Mouse (Mus musculus) limb, embryonic 14.5 days (tissue): ENCODE results near the gene E2f4. TPM values are rescaled to one million over a fixed set of nuclear protein-coding genes. Genes with fewer than 3 reads are reported as not detected.

Experiments used
- ATAC-seq: fragments of 200-750 bp; cut with Nextera tagmentation; 2 replicates; pipeline ENCODE4 v1.8.0; 2017; ENCODE audit warnings: low read depth, moderate number of reproducible peaks, moderate TSS enrichment; ENCODE audit not compliant: low FRiP score
- DNase-seq: peaks from one replicate; pipeline ENCODE4 v3.0.0-alpha.2; 2015; ENCODE audit warnings: low spot score
- H3K27ac ChIP-seq: fragments of 300-500 bp; sonication (generic); replicated peaks from 2 replicates; pipeline ENCODE4 v1.5.1; 2014; ENCODE audit warnings: low read depth, mild to moderate bottlenecking, low read length, moderate library complexity, mixed read lengths
- H3K27me3 ChIP-seq: fragments of 300-500 bp; sonication (generic); 2 replicates; pipeline ENCODE4 v1.6.1; 2014; ENCODE audit warnings: low read length, mixed read lengths; ENCODE audit not compliant: control insufficient read depth, insufficient read depth
- H3K36me3 ChIP-seq: fragments of 300-500 bp; sonication (generic); 2 replicates; pipeline ENCODE4 v1.6.1; 2014; ENCODE audit warnings: mild to moderate bottlenecking, low read length, moderate library complexity, mixed read lengths; ENCODE audit not compliant: control insufficient read depth, insufficient read depth
- H3K4me1 ChIP-seq: fragments of 300-500 bp; sonication (generic); 2 replicates; pipeline ENCODE4 v1.6.1; 2014; ENCODE audit warnings: antibody characterized with exemption, low read length, mixed read lengths; ENCODE audit not compliant: control insufficient read depth, insufficient read depth
- H3K4me2 ChIP-seq: fragments of 300-500 bp; sonication (generic); replicated peaks from 2 replicates; pipeline ENCODE4 v1.6.1; 2014; ENCODE audit warnings: low read depth, mild to moderate bottlenecking, low read length, moderate library complexity; ENCODE audit not compliant: severe bottlenecking
- H3K4me3 ChIP-seq: fragments of 300-500 bp; sonication (generic); replicated peaks from 2 replicates; pipeline ENCODE4 v1.5.1; 2014; ENCODE audit warnings: low read length
- H3K9ac ChIP-seq: fragments of 300-500 bp; sonication (generic); 2 replicates; pipeline ENCODE4 v1.6.1; 2014; ENCODE audit warnings: mild to moderate bottlenecking, low read depth, low read length, moderate library complexity; ENCODE audit not compliant: severe bottlenecking
- H3K9me3 ChIP-seq: fragments of 300-500 bp; sonication (generic); 2 replicates; pipeline ENCODE4 v1.6.1; 2016; ENCODE audit warnings: low read length; ENCODE audit not compliant: control insufficient read depth
- POLR2A ChIP-seq: fragments of 200-500 bp; IDR thresholded peaks from 2 replicates; pipeline ENCODE4 v1.8.0; 2012; ENCODE audit warnings: inconsistent platforms, mild to moderate bottlenecking, moderate library complexity, borderline replicate concordance; ENCODE audit not compliant: insufficient read depth, insufficient read length; ENCODE audit errors: extremely low read depth
- WGBS: fragments of 180-500 bp; shearing (Covaris S2); extraction: QIAGEN DNeasy Blood & Tissue Kit; methylation state at CpG from one replicate; pipeline ENCODE4 v1.1.7; 2014; 5-methylcytosine and 5-hydroxymethylcytosine counted together
- microRNA counts: library from miRNA; unstranded; fragments of <30 nt; microRNA quantifications from one replicate; lab custom pipeline; 2016
- microRNA-seq: library from miRNA; unstranded; fragments of <30 nt; microRNA quantifications from one replicate; pipeline ENCODE4, GENCODE M21; 2016
- polyA plus RNA-seq, 2 experiments: library from polyadenylated mRNA; depleted of rRNA in 1 of 2; stranded (reverse) in 1 of 2; unstranded in 1 of 2; fragments of >200 nt; fragmentation: Nextera tagmentation in 1 of 2; extraction: Ambion mirVana in 1 of 2; gene quantifications; 2 replicates each; pipeline versions ENCODE4 v1.2.1 to v1.2.3; 2012 to 2014

Gene E2f4
- polyA plus RNA-seq, 2 experiments = 76.2 to 136 TPM

DNA sequence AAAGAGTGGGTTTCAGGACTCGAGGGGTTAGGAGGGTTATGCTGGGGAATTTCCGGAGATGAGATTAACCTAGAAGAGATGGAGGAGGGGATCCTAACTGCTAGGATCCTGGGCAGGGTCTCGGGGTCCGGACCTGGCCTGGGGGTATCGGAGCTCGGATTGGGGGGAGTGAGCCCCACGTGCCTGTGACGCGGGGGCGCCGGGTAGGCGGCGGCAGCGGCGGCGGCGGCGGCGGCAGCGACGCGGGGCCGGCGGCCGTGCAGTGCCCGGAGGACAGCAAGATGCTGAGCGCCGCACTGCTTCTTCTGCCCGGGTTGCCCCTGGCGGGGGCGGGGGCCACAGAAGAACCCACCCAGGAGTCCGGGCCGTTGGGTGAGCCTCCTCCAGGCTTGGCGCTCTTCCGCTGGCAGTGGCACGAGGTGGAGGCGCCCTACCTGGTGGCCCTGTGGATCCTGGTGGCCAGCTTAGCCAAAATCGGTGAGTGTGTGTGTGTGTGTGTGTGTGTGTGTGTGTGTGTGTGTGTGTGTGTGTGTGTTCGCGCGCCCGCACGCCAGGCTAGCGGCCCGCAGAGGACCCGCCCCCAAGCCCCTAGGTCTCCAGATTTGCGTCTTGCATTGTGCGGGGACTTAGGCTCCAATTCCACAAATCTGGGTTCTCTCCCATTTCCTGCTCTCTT lies 51.8 kb downstream of the E2f4 start:
- TF ChIP-seq POLR2A = no peak
- Histone ChIP-seq H3K4me3 (peak overlapping the region; percentile 68), H3K27me3 (no peaks in the 10 kb centered on the region), H3K36me3 (0 out of 2 replicates have a peak, but pooled peaks cover 4% of the 10 kb centered on the region), H3K9ac (peak overlapping the region; percentile 70), H3K27ac (peak overlapping the region; percentile 76), H3K9me3 (no peaks in the 10 kb centered on the region), H3K4me1 (peaks cover 21% of the 10 kb centered on the region), H3K4me2 (peak overlapping the region; percentile 70)
- 2% methylated on average over 18 of the region's 48 CpGs for WGBS
- no peak for DNase-seq
- ATAC-seq = 0 out of 2 replicates have a peak, but pooled peaks have one; percentile 15

DNA sequence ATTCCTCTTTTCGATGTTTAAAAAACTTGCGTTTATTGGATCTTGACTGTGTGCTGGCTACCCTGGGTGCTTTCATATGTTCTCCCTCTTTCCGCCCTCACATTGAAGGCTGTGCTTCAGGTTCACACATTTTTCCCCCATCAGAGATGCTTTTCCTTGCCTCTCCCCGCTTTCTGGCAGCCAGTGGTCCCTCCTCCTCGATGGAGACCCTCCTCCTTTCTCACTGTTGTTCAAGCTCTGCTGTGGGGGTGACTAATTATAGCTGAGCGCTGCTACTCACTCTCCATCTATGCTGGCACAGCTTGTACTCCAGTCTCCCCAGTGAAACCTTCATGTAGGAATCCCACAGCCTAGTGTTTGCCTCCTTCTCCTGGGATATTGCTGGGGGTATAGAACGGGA lies 52.7 kb downstream of the E2f4 start:
- H3K4me1 ChIP-seq = peaks cover 21% of the 10 kb centered on the region

GRCm38 (mm10) chr8:105353583-105354135 lies 56.2 kb downstream of the E2f4 start:
- ATAC-seq (no peak), DNase-seq (no peak)
- Histone ChIP-seq H3K9ac (no peak overlapping the region), H3K9me3 (no peaks in the 10 kb centered on the region), H3K4me1 (peaks cover 11% of the 10 kb centered on the region), H3K36me3 (peaks cover 37% of the 10 kb centered on the region), H3K4me2 (no peak overlapping the region), H3K27me3 (no peaks in the 10 kb centered on the region), H3K4me3 (no peak overlapping the region), H3K27ac (no peak overlapping the region)
- no peak for TF ChIP-seq POLR2A
- 61% methylated on average over 8 of the region's 8 CpGs for WGBS

More for the DNA sequence above, 52.7 kb downstream of the E2f4 start:
- H3K27me3 ChIP-seq = no peaks in the 10 kb centered on the region
- H3K4me3 ChIP-seq = peak overlapping the region; percentile 68
- DNase-seq (no peak), ATAC-seq (no peak)
- WGBS = 28% methylated on average over 7 of the region's 7 CpGs
- 0 out of 2 replicates have a peak overlapping the region, but pooled peaks have one; percentile 70 for H3K9ac ChIP-seq
- no peak for TF ChIP-seq POLR2A
- H3K27ac ChIP-seq = no peak overlapping the region
- H3K4me2 ChIP-seq = peak overlapping the region; percentile 70
- H3K36me3 ChIP-seq = peaks cover 6% of the 10 kb centered on the region; the same call in 1 of the 2 replicates
- H3K9me3 ChIP-seq = no peaks in the 10 kb centered on the region

GRCm38 (mm10) chr8:105354549-105354948 lies 57.1 kb downstream of the E2f4 start:
- Histone ChIP-seq H3K36me3 (peaks cover 41% of the 10 kb centered on the region), H3K4me2 (no peak overlapping the region), H3K9me3 (no peaks in the 10 kb centered on the region), H3K4me3 (no peak overlapping the region), H3K4me1 (peaks cover 11% of the 10 kb centered on the region), H3K9ac (no peak overlapping the region), H3K27ac (no peak overlapping the region), H3K27me3 (no peaks in the 10 kb centered on the region)
- 75% methylated on average over 4 of the region's 4 CpGs for WGBS
- TF ChIP-seq POLR2A = no peak
- ATAC-seq (no peak), DNase-seq (no peak)

MicroRNA genes within 50 kb of the gene (microRNA counts, 519-probe panel; counts per million panel counts)
- 1,663 counts per million, percentile 15 among the panel's probes with 10 or more counts for microRNA mmu-miR-328 (lab: Ali Mortazavi, UCI)

Small RNA genes lying within 50 kb of the gene (microRNA-seq; reads per million reads assigned to microRNA genes)
- gene Gm27320 = not detected
- gene Mir328 = 131 reads per million, percentile 49 among the genes with 10 or more reads in this experiment

Other genes with a start within 250 kb of the E2f4 start
- gene Ces3a, start 249.1 kb upstream of the E2f4 start, polyA plus RNA-seq (2012; rRNA removed) = not detected in 2 replicates
- gene Ces3a, start 249.1 kb upstream of the E2f4 start, polyA plus RNA-seq (2014; fragmentation: Nextera tagmentation; extraction: Ambion mirVana) = not detected in 2 replicates
- gene Ces3b, start 213.9 kb upstream of the E2f4 start, polyA plus RNA-seq (2012; rRNA removed) = not detected in 2 replicates
- gene Ces3b, start 213.9 kb upstream of the E2f4 start, polyA plus RNA-seq (2014; fragmentation: Nextera tagmentation; extraction: Ambion mirVana) = not detected in 2 replicates
- 0.05 TPM in 1 of 2 replicates, not detected in the other for gene Ces4a, start 165.9 kb upstream of the E2f4 start, polyA plus RNA-seq (2012; rRNA removed)
- gene Ces4a, start 165.9 kb upstream of the E2f4 start, polyA plus RNA-seq (2014; fragmentation: Nextera tagmentation; extraction: Ambion mirVana) = not detected in 2 replicates
- 75.2 and 82.4 TPM in 2 replicates for gene Cbfb, start 127.0 kb upstream of the E2f4 start, polyA plus RNA-seq (2012; rRNA removed)
- gene Cbfb, start 127.0 kb upstream of the E2f4 start, polyA plus RNA-seq (2014; fragmentation: Nextera tagmentation; extraction: Ambion mirVana) = 101 and 119 TPM in 2 replicates
- gene D230025D16Rik, start 72.5 kb upstream of the E2f4 start, polyA plus RNA-seq (2012; rRNA removed) = 30.1 and 32.8 TPM in 2 replicates
- 27.3 and 31.5 TPM in 2 replicates for gene D230025D16Rik, start 72.5 kb upstream of the E2f4 start, polyA plus RNA-seq (2014; fragmentation: Nextera tagmentation; extraction: Ambion mirVana)
- gene B3gnt9, start 42.5 kb upstream of the E2f4 start, polyA plus RNA-seq (2012; rRNA removed) = 40.8 and 52.7 TPM in 2 replicates
- gene B3gnt9, start 42.5 kb upstream of the E2f4 start, polyA plus RNA-seq (2014; fragmentation: Nextera tagmentation; extraction: Ambion mirVana) = 38.9 and 42.9 TPM in 2 replicates
- gene Tradd, start 33.1 kb upstream of the E2f4 start, polyA plus RNA-seq (2012; rRNA removed) = 12.8 and 13.6 TPM in 2 replicates
- gene Tradd, start 33.1 kb upstream of the E2f4 start, polyA plus RNA-seq (2014; fragmentation: Nextera tagmentation; extraction: Ambion mirVana) = 26.2 and 26.3 TPM in 2 replicates
- gene Fbxl8, start 33.0 kb upstream of the E2f4 start, polyA plus RNA-seq (2012; rRNA removed) = 4.0 and 5.6 TPM in 2 replicates
- gene Fbxl8, start 33.0 kb upstream of the E2f4 start, polyA plus RNA-seq (2014; fragmentation: Nextera tagmentation; extraction: Ambion mirVana) = 2.9 and 3.7 TPM in 2 replicates
- 0.47 and 0.62 TPM in 2 replicates for gene Hsf4, start 27.9 kb upstream of the E2f4 start, polyA plus RNA-seq (2012; rRNA removed)
- gene Hsf4, start 27.9 kb upstream of the E2f4 start, polyA plus RNA-seq (2014; fragmentation: Nextera tagmentation; extraction: Ambion mirVana) = 0.14 TPM in 1 of 2 replicates, not detected in the other
- gene Nol3, start 21.5 kb upstream of the E2f4 start, polyA plus RNA-seq (2012; rRNA removed) = 2.0 and 2.3 TPM in 2 replicates
- gene Nol3, start 21.5 kb upstream of the E2f4 start, polyA plus RNA-seq (2014; fragmentation: Nextera tagmentation; extraction: Ambion mirVana) = 2.3 and 3.3 TPM in 2 replicates
- gene 4931428F04Rik, start 7.8 kb upstream of the E2f4 start, polyA plus RNA-seq (2012; rRNA removed) = 30.1 and 37.8 TPM in 2 replicates
- gene 4931428F04Rik, start 7.8 kb upstream of the E2f4 start, polyA plus RNA-seq (2014; fragmentation: Nextera tagmentation; extraction: Ambion mirVana) = 9.9 and 12.1 TPM in 2 replicates
- 14.4 and 16.3 TPM in 2 replicates for gene Exoc3l, start 1.6 kb upstream of the E2f4 start, polyA plus RNA-seq (2012; rRNA removed)
- gene Exoc3l, start 1.6 kb upstream of the E2f4 start, polyA plus RNA-seq (2014; fragmentation: Nextera tagmentation; extraction: Ambion mirVana) = 7.4 and 9.8 TPM in 2 replicates
- 8.8 and 9.6 TPM in 2 replicates for gene Elmo3, start 7.9 kb downstream of the E2f4 start, polyA plus RNA-seq (2012; rRNA removed)
- 7.3 and 7.7 TPM in 2 replicates for gene Elmo3, start 7.9 kb downstream of the E2f4 start, polyA plus RNA-seq (2014; fragmentation: Nextera tagmentation; extraction: Ambion mirVana)
- gene Lrrc29, start 28.6 kb downstream of the E2f4 start, polyA plus RNA-seq (2012; rRNA removed) = 3.2 and 4.8 TPM in 2 replicates
- gene Lrrc29, start 28.6 kb downstream of the E2f4 start, polyA plus RNA-seq (2014; fragmentation: Nextera tagmentation; extraction: Ambion mirVana) = 1.9 and 2.5 TPM in 2 replicates
- 135 and 143 TPM in 2 replicates for gene Tmem208, start 28.7 kb downstream of the E2f4 start, polyA plus RNA-seq (2012; rRNA removed)
- 126 and 135 TPM in 2 replicates for gene Tmem208, start 28.7 kb downstream of the E2f4 start, polyA plus RNA-seq (2014; fragmentation: Nextera tagmentation; extraction: Ambion mirVana)
- gene Fhod1, start 50.3 kb downstream of the E2f4 start, polyA plus RNA-seq (2012; rRNA removed) = 24.4 and 30.7 TPM in 2 replicates
- gene Fhod1, start 50.3 kb downstream of the E2f4 start, polyA plus RNA-seq (2014; fragmentation: Nextera tagmentation; extraction: Ambion mirVana) = 2.7 and 2.8 TPM in 2 replicates
- gene Slc9a5, start 51.2 kb downstream of the E2f4 start, polyA plus RNA-seq (2012; rRNA removed) = 43.5 and 58.8 TPM in 2 replicates
- 5.6 and 6.5 TPM in 2 replicates for gene Slc9a5, start 51.2 kb downstream of the E2f4 start, polyA plus RNA-seq (2014; fragmentation: Nextera tagmentation; extraction: Ambion mirVana)
- gene Plekhg4, start 75.6 kb downstream of the E2f4 start, polyA plus RNA-seq (2012; rRNA removed) = 3.9 and 5.5 TPM in 2 replicates
- gene Plekhg4, start 75.6 kb downstream of the E2f4 start, polyA plus RNA-seq (2014; fragmentation: Nextera tagmentation; extraction: Ambion mirVana) = 0.55 and 1.2 TPM in 2 replicates
- gene Kctd19, start 115.8 kb downstream of the E2f4 start, polyA plus RNA-seq (2012; rRNA removed) = 0.04 TPM in 1 of 2 replicates, not detected in the other
- 0.18 TPM in 1 of 2 replicates, not detected in the other for gene Kctd19, start 115.8 kb downstream of the E2f4 start, polyA plus RNA-seq (2014; fragmentation: Nextera tagmentation; extraction: Ambion mirVana)
- gene Lrrc36, start 115.9 kb downstream of the E2f4 start, polyA plus RNA-seq (2012; rRNA removed) = 0.84 and 1.0 TPM in 2 replicates
- gene Lrrc36, start 115.9 kb downstream of the E2f4 start, polyA plus RNA-seq (2014; fragmentation: Nextera tagmentation; extraction: Ambion mirVana) = 0.58 and 0.62 TPM in 2 replicates
- gene Tppp3, start 173.9 kb downstream of the E2f4 start, polyA plus RNA-seq (2012; rRNA removed) = 107 and 130 TPM in 2 replicates
- gene Tppp3, start 173.9 kb downstream of the E2f4 start, polyA plus RNA-seq (2014; fragmentation: Nextera tagmentation; extraction: Ambion mirVana) = 123 and 164 TPM in 2 replicates
- gene Zdhhc1, start 199.2 kb downstream of the E2f4 start, polyA plus RNA-seq (2012; rRNA removed) = 72.3 and 90.2 TPM in 2 replicates
- gene Zdhhc1, start 199.2 kb downstream of the E2f4 start, polyA plus RNA-seq (2014; fragmentation: Nextera tagmentation; extraction: Ambion mirVana) = 36.8 and 42.9 TPM in 2 replicates
- 3.3 and 6.4 TPM in 2 replicates for gene Hsd11b2, start 221.1 kb downstream of the E2f4 start, polyA plus RNA-seq (2012; rRNA removed)
- gene Hsd11b2, start 221.1 kb downstream of the E2f4 start, polyA plus RNA-seq (2014; fragmentation: Nextera tagmentation; extraction: Ambion mirVana) = 1.7 and 2.2 TPM in 2 replicates